Mouse (Mus musculus): ENCODE data around the gene Oasl2. TPM values are rescaled to one million over a fixed set of nuclear protein-coding genes. Genes with fewer than 3 reads are reported as not detected.

Oasl2 gene
- polyA plus RNA-seq, 2 experiments = 1.3 to 2.1 TPM

- Histone ChIP-seq H3K27me3 (ENCODE audit: control insufficient read depth, insufficient read depth, low read length) (no peaks in the 10 kb centered on the region), H3K9me3 (ENCODE audit: control insufficient read depth, low read length) (no peaks in the 10 kb centered on the region), H3K36me3 (replicated peaks; ENCODE audit: control insufficient read depth, insufficient read depth, low read depth) (no peaks in the 10 kb centered on the region), H3K4me3 (ENCODE audit: insufficient read depth in 1 of 2, low read depth in 2 of 2, low read length in 2 of 2) (no peak overlapping the region), H3K9ac (replicated peaks) (no peak overlapping the region), H3K4me1 (replicated peaks; ENCODE audit: control insufficient read depth in 2 of 2, insufficient read depth in 2 of 2, low read length in 1 of 2) (peaks cover 0 to 4% of the 10 kb centered on the region in 2 experiments; a peak in 2 of 4 replicates), H3K4me2 (ENCODE audit: low read depth) (peak overlapping the region; percentile 12; the same call in 1 of the 2 replicates), H3K27ac (no peak overlapping the region)
- ATAC-seq (ENCODE audit: insufficient read depth) (no peak), DNase-seq (ENCODE audit: low read depth in 3 of 3, low spot score in 3 of 3) (peak in 1 of 3 experiments; percentile 51)
- WGBS (ENCODE audit: insufficient replicate concordance) = 30% methylated on average over 19 of the region's 19 CpGs
- TF ChIP-seq EP300 (IDR thresholded peaks at IDR 0.05; ENCODE audit: low read depth) (no peak), CTCF (IDR thresholded peaks at IDR 0.05; ENCODE audit: low read depth) (peak; percentile 44)
These were observed 25.0 kb downstream of the Oasl2 start for GRCm38 (mm10) chr5:114921551-114922365.

- no peaks in the 10 kb centered on the region for H3K9me3 ChIP-seq (ENCODE audit: control insufficient read depth, low read length)
These were observed 25.6 kb downstream of the Oasl2 start for GRCm38 (mm10) chr5:114922366-114922731.

GRCm38 (mm10) chr5:114922998-114923473, 26.3 kb downstream of the Oasl2 start, which contains the start of gene Oasl1:
Gene Oasl1 (plus strand): TSS chr5:114923240.
- peak within 1 kb of the TSS; percentile 48 for H3K4me2 ChIP-seq (ENCODE audit: low read depth)
- no peak within 1 kb of the TSS for H3K9ac ChIP-seq (replicated peaks)
- DNase-seq (ENCODE audit: low read depth in 3 of 3, low spot score in 3 of 3) (no peak), ATAC-seq (ENCODE audit: insufficient read depth) (0 out of 2 replicates have a peak, but pooled peaks have one; percentile 8)
- no peak for TF ChIP-seq CTCF (IDR thresholded peaks at IDR 0.05; ENCODE audit: low read depth)
- TF ChIP-seq EP300 (IDR thresholded peaks at IDR 0.05; ENCODE audit: low read depth) = no peak
- H3K36me3 ChIP-seq (replicated peaks; ENCODE audit: control insufficient read depth, insufficient read depth, low read depth) = no peaks in the 10 kb centered on the region
- no peaks in the 10 kb centered on the region for H3K9me3 ChIP-seq (ENCODE audit: control insufficient read depth, low read length)
- no peaks in the 10 kb centered on the region for H3K27me3 ChIP-seq (ENCODE audit: control insufficient read depth, insufficient read depth, low read length)
- H3K4me1 ChIP-seq (replicated peaks; ENCODE audit: control insufficient read depth in 2 of 2, insufficient read depth in 2 of 2, low read length in 1 of 2) = peaks cover 0 to 4% of the 10 kb centered on the region in 2 experiments; a peak in 2 of 4 replicates
- peak within 1 kb of the TSS; percentile 26 to 43 for H3K4me3 ChIP-seq (ENCODE audit: insufficient read depth in 1 of 2, low read depth in 2 of 2, low read length in 2 of 2)
- no peak within 1 kb of the TSS for H3K27ac ChIP-seq
- WGBS (ENCODE audit: insufficient replicate concordance) = 51% methylated on average over 15 of the region's 15 CpGs

More at GRCm38 (mm10) chr5:114922366-114922731, 25.6 kb downstream of the Oasl2 start:
- no peak overlapping the region for H3K9ac ChIP-seq (replicated peaks)
- no peak overlapping the region for H3K27ac ChIP-seq
- DNase-seq (ENCODE audit: low read depth in 3 of 3, low spot score in 3 of 3) (peak in 1 of 3 experiments; percentile 36), ATAC-seq (ENCODE audit: insufficient read depth) (no peak)
- 47% methylated on average over 10 of the region's 10 CpGs for WGBS (ENCODE audit: insufficient replicate concordance)
- no peaks in the 10 kb centered on the region for H3K36me3 ChIP-seq (replicated peaks; ENCODE audit: control insufficient read depth, insufficient read depth, low read depth)
- no peak overlapping the region for H3K4me3 ChIP-seq (ENCODE audit: insufficient read depth in 1 of 2, low read depth in 2 of 2, low read length in 2 of 2)
- peaks cover 0 to 4% of the 10 kb centered on the region in 2 experiments; a peak in 2 of 4 replicates for H3K4me1 ChIP-seq (replicated peaks; ENCODE audit: control insufficient read depth in 2 of 2, insufficient read depth in 2 of 2, low read length in 1 of 2)
- TF ChIP-seq EP300 (IDR thresholded peaks at IDR 0.05; ENCODE audit: low read depth) = no peak
- TF ChIP-seq CTCF (IDR thresholded peaks at IDR 0.05; ENCODE audit: low read depth) = no peak
- no peaks in the 10 kb centered on the region for H3K27me3 ChIP-seq (ENCODE audit: control insufficient read depth, insufficient read depth, low read length)
- H3K4me2 ChIP-seq (ENCODE audit: low read depth) = peak overlapping the region; percentile 12; the same call in 1 of the 2 replicates

GRCm38 (mm10) chr5:114926153-114926684, 29.5 kb downstream of the Oasl2 start:
- H3K36me3 ChIP-seq (replicated peaks; ENCODE audit: control insufficient read depth, insufficient read depth, low read depth) = no peaks in the 10 kb centered on the region
- WGBS (ENCODE audit: insufficient replicate concordance) = 47% methylated on average over 1 of the region's 1 CpGs
- H3K4me3 ChIP-seq (ENCODE audit: insufficient read depth in 1 of 2, low read depth in 2 of 2, low read length in 2 of 2) = no peak overlapping the region
- DNase-seq (ENCODE audit: low read depth in 3 of 3, low spot score in 3 of 3) (no peak), ATAC-seq (ENCODE audit: insufficient read depth) (no peak)
- TF ChIP-seq CTCF (IDR thresholded peaks at IDR 0.05; ENCODE audit: low read depth) (no peak), EP300 (IDR thresholded peaks at IDR 0.05; ENCODE audit: low read depth) (no peak)
- peaks cover 0 to 4% of the 10 kb centered on the region in 2 experiments; a peak in 2 of 4 replicates for H3K4me1 ChIP-seq (replicated peaks; ENCODE audit: control insufficient read depth in 2 of 2, insufficient read depth in 2 of 2, low read length in 1 of 2)
- no peak overlapping the region for H3K9ac ChIP-seq (replicated peaks)
- no peaks in the 10 kb centered on the region for H3K27me3 ChIP-seq (ENCODE audit: control insufficient read depth, insufficient read depth, low read length)
- no peak overlapping the region for H3K27ac ChIP-seq
- no peaks in the 10 kb centered on the region for H3K9me3 ChIP-seq (ENCODE audit: control insufficient read depth, low read length)
- no peak overlapping the region for H3K4me2 ChIP-seq (ENCODE audit: low read depth)

GRCm38 (mm10) chr5:114926753-114927152, 30.0 kb downstream of the Oasl2 start:
- no peak for ATAC-seq (ENCODE audit: insufficient read depth)
- H3K4me1 ChIP-seq (replicated peaks; ENCODE audit: control insufficient read depth in 2 of 2, insufficient read depth in 2 of 2, low read length in 1 of 2) = peaks cover 0 to 2% of the 10 kb centered on the region in 2 experiments; a peak in 2 of 4 replicates
- DNase-seq (ENCODE audit: low read depth in 3 of 3, low spot score in 3 of 3) = no peak
- no peak overlapping the region for H3K4me3 ChIP-seq (ENCODE audit: insufficient read depth in 1 of 2, low read depth in 2 of 2, low read length in 2 of 2)
- H3K9ac ChIP-seq (replicated peaks) = no peak overlapping the region
- no peak for TF ChIP-seq CTCF (IDR thresholded peaks at IDR 0.05; ENCODE audit: low read depth)
- H3K27ac ChIP-seq = no peak overlapping the region
- no peaks in the 10 kb centered on the region for H3K9me3 ChIP-seq (ENCODE audit: control insufficient read depth, low read length)
- 73% methylated on average over 9 of the region's 9 CpGs for whole genome bisulfite sequencing (ENCODE audit: insufficient replicate concordance)
- H3K36me3 ChIP-seq (replicated peaks; ENCODE audit: control insufficient read depth, insufficient read depth, low read depth) = no peaks in the 10 kb centered on the region
- no peaks in the 10 kb centered on the region for H3K27me3 ChIP-seq (ENCODE audit: control insufficient read depth, insufficient read depth, low read length)
- no peak overlapping the region for H3K4me2 ChIP-seq (ENCODE audit: low read depth)

Measured in liver, embryonic 14.5 days (tissue).